Mouse (Mus musculus) midbrain, postnatal 0 days (tissue): ENCODE results near the gene Spns2. TPM values are rescaled to one million over a fixed set of nuclear protein-coding genes. Genes with fewer than 3 reads are reported as not detected.

ENCODE experiments used
- ATAC-seq: fragments of 200-750 bp; cut with Nextera tagmentation; 2 replicates; pipeline ENCODE4 v1.8.0; 2017; ENCODE audit warnings: moderate number of reproducible peaks, mild to moderate bottlenecking, moderate TSS enrichment, moderate library complexity; ENCODE audit not compliant: low FRiP score
- DNase-seq: peaks from one replicate; pipeline ENCODE4 v3.0.0-alpha.2; 2015; ENCODE audit warnings: low spot score
- H3K27ac ChIP-seq: fragments of 300-500 bp; sonication (generic); 2 replicates; pipeline ENCODE4 v1.5.1; 2014; ENCODE audit warnings: low read depth, mild to moderate bottlenecking, low read length, mixed read lengths
- H3K27me3 ChIP-seq: fragments of 300-500 bp; sonication (generic); 2 replicates; pipeline ENCODE4 v1.6.1; 2014; ENCODE audit warnings: low read length, control low read depth, mixed read lengths; ENCODE audit not compliant: insufficient read depth
- H3K36me3 ChIP-seq: fragments of 300-500 bp; sonication (generic); 2 replicates; pipeline ENCODE4 v1.6.1; 2014; ENCODE audit warnings: low read length, control low read depth, mixed read lengths; ENCODE audit not compliant: insufficient read depth
- H3K4me1 ChIP-seq: fragments of 300-500 bp; sonication (generic); 2 replicates; pipeline ENCODE4 v1.6.1; 2014; ENCODE audit warnings: mild to moderate bottlenecking, control low read depth, antibody characterized with exemption, low read length, mixed read lengths; ENCODE audit not compliant: insufficient read depth
- H3K4me2 ChIP-seq: fragments of 300-500 bp; sonication (generic); 2 replicates; pipeline ENCODE4 v1.6.1; 2014; ENCODE audit warnings: low read depth, mild to moderate bottlenecking, low read length, mixed read lengths; ENCODE audit not compliant: poor library complexity, severe bottlenecking
- H3K4me3 ChIP-seq: fragments of 300-500 bp; sonication (generic); 2 replicates; pipeline ENCODE4 v1.5.1; 2014; ENCODE audit warnings: low read depth, mild to moderate bottlenecking, low read length, moderate library complexity
- H3K9ac ChIP-seq: fragments of 300-500 bp; sonication (generic); replicated peaks from 2 replicates; pipeline ENCODE4 v1.6.1; 2014; ENCODE audit warnings: mild to moderate bottlenecking, low read length, moderate library complexity, mixed read lengths; ENCODE audit not compliant: poor library complexity, severe bottlenecking
- H3K9me3 ChIP-seq: fragments of 300-500 bp; sonication (generic); 2 replicates; pipeline ENCODE4 v1.6.1; 2016; ENCODE audit warnings: low read length, control low read depth
- CTCF ChIP-seq: IDR thresholded peaks from 2 replicates; pipeline ENCODE4 v1.5.1; 2016; ENCODE audit warnings: antibody characterized with exemption, mild to moderate bottlenecking
- WGBS: fragments of 180-500 bp; shearing (Covaris S2); extraction: QIAGEN DNeasy Blood & Tissue Kit; methylation state at CpG from one replicate; pipeline ENCODE4 v1.1.7; 2014; 5-methylcytosine and 5-hydroxymethylcytosine counted together
- polyA plus RNA-seq: library from polyadenylated mRNA; unstranded; fragments of >200 nt; fragmentation: Nextera tagmentation; extraction: Ambion mirVana; gene quantifications from 2 replicates; pipeline ENCODE4 v1.2.1, GENCODE M21; 2015
- total RNA-seq: library from RNA; depleted of rRNA; stranded (reverse); fragments of >200 nt; gene quantifications from 2 replicates; pipeline ENCODE4 v1.2.3, GENCODE M21; 2014

Spns2 gene
- total and polyA plus RNA-seq, 2 experiments from 2014 or later, result 7.7 to 56.8 TPM

DNA sequence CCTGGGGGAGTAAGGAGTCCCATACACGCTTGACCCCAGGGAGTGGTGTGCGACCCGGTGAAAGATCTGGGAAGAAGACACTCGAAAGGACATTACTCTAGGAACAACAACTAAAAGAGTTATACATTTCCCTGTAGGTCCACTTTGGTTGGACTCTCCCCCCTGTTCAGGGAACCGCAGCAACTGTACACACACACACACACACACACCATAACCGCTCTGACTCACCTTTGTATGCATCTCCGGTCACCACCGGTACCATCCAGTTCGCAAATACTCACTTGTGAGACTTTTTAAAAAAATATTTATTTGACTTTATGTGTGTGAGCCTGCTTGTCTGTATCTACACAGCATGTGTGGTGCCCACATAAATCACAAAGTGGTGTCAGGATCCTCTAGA, 77.8 kb downstream of the Spns2 start:
- H3K4me3 ChIP-seq, result peak overlapping the region; percentile 65
- 0 out of 2 replicates have a peak overlapping the region, but pooled peaks have one; percentile 68 for H3K9ac ChIP-seq
- ATAC-seq (no peak), DNase-seq (no peak)
- no peak overlapping the region for H3K27ac ChIP-seq
- peak overlapping the region; percentile 94 for H3K4me2 ChIP-seq
- peaks cover 3% of the 10 kb centered on the region; the same call in 1 of the 2 replicates for H3K4me1 ChIP-seq
- no peaks in the 10 kb centered on the region for H3K36me3 ChIP-seq
- TF ChIP-seq CTCF, result no peak
- H3K9me3 ChIP-seq, result no peaks in the 10 kb centered on the region
- WGBS, result 33% methylated on average over 9 of the region's 9 CpGs
- H3K27me3 ChIP-seq, result no peaks in the 10 kb centered on the region; the same call in none of the 2 replicates

DNA sequence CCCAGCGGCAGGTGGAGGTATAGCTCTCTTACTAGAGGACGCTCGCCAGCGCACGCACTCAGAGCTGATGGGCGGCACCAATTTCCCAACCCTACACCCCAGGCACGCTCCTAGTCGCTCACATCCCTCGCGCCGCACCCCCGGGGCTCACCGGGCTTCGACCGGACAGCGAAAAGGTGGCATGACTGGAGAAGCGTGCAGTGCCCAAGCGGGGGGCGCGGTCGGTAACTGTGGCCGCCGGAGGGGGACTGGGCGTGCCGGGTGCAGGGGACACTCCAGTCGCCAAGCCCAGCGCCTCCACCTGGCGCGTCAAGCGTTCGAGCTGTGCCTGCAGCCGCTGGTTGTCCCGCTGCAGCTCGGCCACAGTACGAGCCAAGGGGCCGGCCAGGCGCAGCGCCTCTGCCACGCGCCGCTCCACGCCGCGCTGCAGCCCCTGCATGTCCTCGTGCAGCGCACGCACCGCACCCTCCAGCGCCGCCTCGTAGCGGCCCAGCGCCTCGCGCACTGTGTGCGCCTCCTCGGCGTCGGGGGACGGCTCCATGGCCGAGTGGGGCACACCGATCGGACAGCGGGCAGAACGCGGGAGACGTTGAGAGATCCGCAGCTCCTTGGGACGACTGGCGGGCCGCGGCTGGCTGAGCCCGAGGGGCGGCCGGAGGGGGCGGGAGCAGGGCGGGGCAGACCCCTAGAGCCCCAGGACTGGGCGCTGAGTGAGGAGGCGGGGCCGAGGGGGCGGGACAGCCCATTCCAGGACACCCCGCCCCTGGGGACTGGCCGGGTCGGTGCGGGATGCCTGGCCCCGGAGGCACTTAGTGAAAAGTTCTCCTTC, 78.4 kb downstream of the Spns2 start, which contains the start of gene Smtnl2:
Smtnl2 (minus strand) TSS at position 621 of the 829 bp plus-strand sequence.
- Histone ChIP-seq H3K36me3 (no peaks in the 10 kb centered on the region), H3K4me2 (peak within 1 kb of the TSS; percentile 94), H3K4me1 (peaks cover 3% of the 10 kb centered on the region; the same call in 1 of the 2 replicates), H3K27ac (peak within 1 kb of the TSS; percentile 55), H3K9me3 (no peaks in the 10 kb centered on the region), H3K27me3 (no peaks in the 10 kb centered on the region; the same call in none of the 2 replicates), H3K9ac (peak within 1 kb of the TSS; percentile 68), H3K4me3 (peak within 1 kb of the TSS; percentile 65)
- peak; percentile 76 for ATAC-seq
- peak; percentile 72 for DNase-seq
- WGBS, result under 1% methylated on average over 72 of the region's 86 CpGs
- peak; percentile 68; the same call in 1 of the 2 replicates for TF ChIP-seq CTCF

DNA sequence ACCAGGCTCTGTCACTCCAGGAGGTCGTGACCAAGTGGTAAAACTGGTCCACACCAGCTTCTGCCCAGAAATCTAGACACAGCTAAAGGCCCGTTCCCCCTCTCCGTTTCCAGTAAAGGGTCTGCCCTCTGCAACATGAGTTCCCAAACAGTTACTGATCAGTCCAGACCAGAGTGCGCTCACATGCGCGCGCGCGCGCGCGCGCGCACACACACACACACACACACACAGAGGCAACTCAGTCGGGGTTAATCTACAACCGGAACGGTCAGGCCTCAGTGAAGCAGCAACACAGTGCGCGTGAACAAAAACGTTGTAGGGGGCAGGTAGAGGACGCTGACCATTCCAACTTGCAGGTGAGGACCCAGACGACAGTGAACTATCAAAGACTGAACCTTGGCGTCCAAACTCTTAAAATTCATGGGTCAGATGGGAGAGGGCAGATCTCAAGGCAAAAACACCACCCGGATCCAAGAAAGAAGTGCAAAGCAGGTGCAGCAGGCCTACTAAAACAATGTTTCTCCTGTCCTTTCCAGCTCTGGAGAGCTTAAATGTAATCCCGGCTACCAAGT, 79.1 kb downstream of the Spns2 start:
- DNase-seq (peak; percentile 14), ATAC-seq (no peak)
- Histone ChIP-seq H3K27me3 (no peaks in the 10 kb centered on the region; the same call in none of the 2 replicates), H3K4me1 (peaks cover 3% of the 10 kb centered on the region; the same call in 1 of the 2 replicates), H3K4me2 (peak overlapping the region; percentile 94), H3K36me3 (no peaks in the 10 kb centered on the region), H3K9ac (peak overlapping the region; percentile 68), H3K9me3 (no peaks in the 10 kb centered on the region), H3K27ac (peak overlapping the region; percentile 55), H3K4me3 (peak overlapping the region; percentile 65)
- TF ChIP-seq CTCF, result no peak; the same call in 1 of the 2 replicates
- 1% methylated on average over 25 of the region's 25 CpGs for WGBS

DNA sequence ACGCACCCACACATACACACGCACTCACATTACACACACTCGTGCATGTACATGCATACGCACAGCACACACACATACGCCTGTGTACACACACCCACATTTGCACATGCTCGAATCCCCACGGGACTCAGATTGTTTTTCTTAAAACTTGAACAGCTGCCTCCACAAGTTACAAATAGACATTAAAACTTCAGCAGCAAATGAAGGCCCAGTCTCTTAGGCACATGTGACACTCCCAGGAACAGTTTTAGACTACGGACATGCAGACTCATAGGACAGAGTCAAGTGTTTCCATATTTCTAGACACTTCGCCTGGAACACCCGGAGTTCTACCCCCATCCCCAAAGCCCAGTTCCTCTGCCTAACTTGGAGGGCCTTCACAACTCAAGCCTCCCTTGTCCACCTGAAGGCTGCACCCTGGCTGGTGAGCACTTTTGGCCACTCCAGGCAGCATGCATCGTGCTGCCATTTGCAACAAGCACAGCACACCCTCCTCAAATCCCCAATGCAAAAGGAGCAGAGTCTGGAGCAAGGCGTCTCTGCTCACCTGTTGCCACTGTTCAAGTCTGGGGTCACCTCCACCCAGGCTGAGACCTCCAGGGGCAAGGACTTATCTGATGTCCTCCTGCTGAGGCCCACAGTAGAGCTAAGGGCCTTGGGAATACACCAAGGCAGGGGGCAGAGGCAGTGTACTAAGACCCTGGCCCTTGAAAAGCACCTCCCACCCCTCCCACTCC, 79.9 kb downstream of the Spns2 start:
- Histone ChIP-seq H3K36me3 (no peaks in the 10 kb centered on the region), H3K4me3 (no peak overlapping the region), H3K4me1 (peaks cover 3% of the 10 kb centered on the region; the same call in 1 of the 2 replicates), H3K4me2 (peak overlapping the region; percentile 94), H3K9ac (no peak overlapping the region), H3K9me3 (no peaks in the 10 kb centered on the region), H3K27me3 (no peaks in the 10 kb centered on the region; the same call in none of the 2 replicates), H3K27ac (no peak overlapping the region)
- TF ChIP-seq CTCF, result no peak
- WGBS, result 78% methylated on average over 12 of the region's 12 CpGs
- ATAC-seq (no peak), DNase-seq (no peak)

DNA sequence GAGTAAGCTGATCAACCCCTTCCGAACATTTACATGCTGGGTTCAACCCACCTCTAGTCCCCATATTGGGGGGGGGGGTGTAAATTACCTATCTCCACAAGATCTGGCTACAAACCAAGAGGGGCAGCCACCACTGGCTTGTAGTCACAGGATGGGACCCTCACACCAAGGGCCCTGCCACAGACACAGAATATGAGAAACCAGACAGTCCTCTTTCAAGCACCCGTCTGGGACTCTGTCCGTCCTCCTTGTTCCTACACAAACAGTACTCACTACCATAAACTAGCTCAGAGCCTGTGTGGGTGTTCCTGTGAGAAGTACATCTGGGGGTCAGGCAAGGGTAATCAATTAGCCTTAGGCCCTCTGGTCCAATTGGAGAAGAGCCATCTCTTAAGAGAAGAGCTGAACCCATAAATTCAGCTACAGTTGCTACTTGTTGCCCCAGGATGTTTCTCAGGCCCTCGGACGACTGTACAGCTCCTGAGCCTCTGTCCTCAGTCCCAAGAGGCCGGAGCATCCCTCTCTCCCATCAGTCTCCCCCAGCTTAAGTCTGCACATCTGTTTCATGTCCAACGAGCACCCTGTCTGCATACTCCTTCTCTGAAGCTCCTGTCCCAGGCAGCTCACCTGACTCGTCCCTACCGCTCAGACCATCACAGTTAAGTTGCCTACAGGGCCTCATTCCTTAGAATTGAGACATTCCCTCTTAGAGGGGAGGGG, 81.1 kb downstream of the Spns2 start:
- TF ChIP-seq CTCF, result no peak
- ATAC-seq (no peak), DNase-seq (no peak)
- Histone ChIP-seq H3K9ac (no peak overlapping the region), H3K36me3 (no peaks in the 10 kb centered on the region), H3K9me3 (no peaks in the 10 kb centered on the region), H3K4me1 (peaks cover 3% of the 10 kb centered on the region; the same call in 1 of the 2 replicates), H3K27me3 (no peaks in the 10 kb centered on the region; the same call in none of the 2 replicates), H3K4me2 (no peak overlapping the region), H3K27ac (no peak overlapping the region), H3K4me3 (no peak overlapping the region)
- WGBS, result 64% methylated on average over 9 of the region's 9 CpGs
